Mouse (Mus musculus) forebrain, embryonic 14.5 days (tissue): ENCODE results near the gene Cdk14. TPM values are rescaled to one million over a fixed set of nuclear protein-coding genes. Genes with fewer than 3 reads are reported as not detected.

ENCODE experiments used
- ATAC-seq: fragments of 200-750 bp; cut with Nextera tagmentation; 2 replicates; pipeline ENCODE4 v1.8.0; 2017; ENCODE audit warnings: mild to moderate bottlenecking, moderate library complexity
- DNase-seq: peaks from one replicate; pipeline ENCODE4 v3.0.0-alpha.2; 2015; ENCODE audit warnings: low spot score
- H3K27ac ChIP-seq: fragments of 300-500 bp; sonication (generic); 2 replicates; pipeline ENCODE4 v1.5.1; 2014; ENCODE audit warnings: low read depth, mild to moderate bottlenecking, control low read depth, low read length, moderate library complexity
- H3K27me3 ChIP-seq: fragments of 300-500 bp; sonication (generic); replicated peaks from 2 replicates; pipeline ENCODE4 v1.6.1; 2014; ENCODE audit warnings: low read length, control low read depth, mixed read lengths; ENCODE audit not compliant: control insufficient read depth, insufficient read depth
- H3K36me3 ChIP-seq: fragments of 300-500 bp; sonication (generic); 2 replicates; pipeline ENCODE4 v1.6.1; 2014; ENCODE audit warnings: low read length, control low read depth; ENCODE audit not compliant: control insufficient read depth, insufficient read depth
- H3K4me1 ChIP-seq: fragments of 300-500 bp; sonication (generic); 2 replicates; pipeline ENCODE4 v1.6.1; 2014; ENCODE audit warnings: antibody characterized with exemption, low read length, control low read depth; ENCODE audit not compliant: control insufficient read depth, insufficient read depth
- H3K4me2 ChIP-seq: fragments of 300-500 bp; sonication (generic); 2 replicates; pipeline ENCODE4 v1.6.1; 2014; ENCODE audit warnings: mild to moderate bottlenecking, control low read depth, low read length
- H3K4me3 ChIP-seq: fragments of 300-500 bp; sonication (generic); 2 replicates; pipeline ENCODE4 v1.5.1; 2014; ENCODE audit warnings: low read depth, low read length, control low read depth
- H3K9ac ChIP-seq: fragments of 300-500 bp; sonication (generic); 2 replicates; pipeline ENCODE4 v1.6.1; 2014; ENCODE audit warnings: mild to moderate bottlenecking, low read length, control low read depth, moderate library complexity
- H3K9me3 ChIP-seq: fragments of 300-500 bp; sonication (generic); replicated peaks from 2 replicates; pipeline ENCODE4 v1.6.1; 2016; ENCODE audit warnings: low read length, control low read depth, mixed read lengths; ENCODE audit not compliant: control insufficient read depth
- WGBS: fragments of 180-500 bp; shearing (Covaris S2); extraction: QIAGEN DNeasy Blood & Tissue Kit; methylation state at CpG from one replicate; pipeline ENCODE4 v1.1.7; 2014; 5-methylcytosine and 5-hydroxymethylcytosine counted together
- polyA plus RNA-seq: library from polyadenylated mRNA; unstranded; fragments of >200 nt; fragmentation: Nextera tagmentation; extraction: Ambion mirVana; gene quantifications from 2 replicates; pipeline ENCODE4 v1.2.1, GENCODE M21; 2014

Cdk14 gene
- polyA plus RNA-seq, 1 experiment from 2014 or later, result 26.6 TPM

DNA sequence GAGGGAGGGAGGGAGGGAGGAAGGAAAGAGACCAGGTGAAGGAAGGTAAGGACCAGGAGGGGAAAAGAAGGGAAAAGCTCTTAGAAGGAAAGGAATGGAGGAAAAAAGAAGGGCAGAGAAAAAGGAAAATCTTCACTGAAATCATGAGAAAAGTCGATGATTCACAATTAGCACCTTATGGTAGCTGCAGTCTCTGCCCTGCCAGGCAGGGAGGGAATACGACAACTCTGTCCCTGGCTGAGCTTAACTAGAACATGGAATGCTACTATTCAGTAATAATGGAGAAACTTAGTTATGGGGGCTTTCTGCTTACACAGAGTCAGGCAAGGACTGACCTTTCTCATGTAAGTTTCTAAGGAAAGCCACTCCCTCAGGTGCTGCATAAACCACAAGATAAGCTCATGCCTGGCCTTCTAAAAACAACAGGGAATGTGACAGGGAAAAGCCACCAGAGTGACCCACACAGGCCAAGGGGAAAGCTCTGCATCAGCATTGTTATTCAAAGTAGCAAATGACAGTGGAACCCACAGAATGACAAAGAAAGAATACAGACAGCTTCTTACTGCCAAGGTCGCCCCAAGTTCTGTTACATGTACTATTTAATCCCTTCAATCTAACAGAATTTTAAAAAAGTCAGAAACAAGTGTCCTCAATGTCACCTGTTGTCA, 323.7 kb downstream of the Cdk14 start:
- H3K4me3 ChIP-seq, result no peak overlapping the region
- H3K9me3 ChIP-seq, result no peaks in the 10 kb centered on the region
- no peak overlapping the region for H3K27ac ChIP-seq
- no peak for DNase-seq
- WGBS, result 52% methylated on average over 3 of the region's 3 CpGs
- 0 out of 2 replicates have a peak, but pooled peaks cover 3% of the 10 kb centered on the region for H3K4me1 ChIP-seq
- H3K4me2 ChIP-seq, result no peak overlapping the region
- no peak overlapping the region for H3K9ac ChIP-seq
- no peaks in the 10 kb centered on the region for H3K27me3 ChIP-seq
- no peaks in the 10 kb centered on the region for H3K36me3 ChIP-seq
- ATAC-seq, result no peak

DNA sequence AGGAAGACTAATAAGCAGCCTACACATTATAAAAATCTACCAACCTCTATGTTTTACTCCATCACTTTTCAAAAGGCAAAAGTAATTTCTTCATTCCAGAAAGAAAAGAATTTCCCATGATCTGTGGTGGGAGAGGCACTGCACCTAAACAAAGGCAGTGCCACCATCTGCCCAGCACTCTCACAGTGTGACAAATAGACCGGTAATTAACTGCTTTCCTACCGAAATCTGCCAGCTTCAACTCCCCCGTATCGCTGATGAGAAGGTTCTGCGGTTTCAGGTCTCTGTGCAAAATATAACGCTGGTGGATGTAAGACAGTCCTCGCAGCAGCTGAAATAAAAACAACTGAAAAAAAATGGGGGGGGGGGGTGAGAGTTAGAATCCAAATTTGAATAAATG, 327.4 kb downstream of the Cdk14 start:
- H3K27ac ChIP-seq, result 0 out of 2 replicates have a peak overlapping the region, but pooled peaks have one; percentile 6
- H3K9me3 ChIP-seq, result no peaks in the 10 kb centered on the region
- H3K4me2 ChIP-seq, result no peak overlapping the region
- 45% methylated on average over 7 of the region's 7 CpGs for WGBS
- DNase-seq (peak; percentile 73), ATAC-seq (peak; percentile 87)
- 0 out of 2 replicates have a peak, but pooled peaks cover 3% of the 10 kb centered on the region for H3K4me1 ChIP-seq
- no peak overlapping the region for H3K9ac ChIP-seq
- H3K4me3 ChIP-seq, result no peak overlapping the region
- H3K36me3 ChIP-seq, result no peaks in the 10 kb centered on the region
- H3K27me3 ChIP-seq, result no peaks in the 10 kb centered on the region

DNA sequence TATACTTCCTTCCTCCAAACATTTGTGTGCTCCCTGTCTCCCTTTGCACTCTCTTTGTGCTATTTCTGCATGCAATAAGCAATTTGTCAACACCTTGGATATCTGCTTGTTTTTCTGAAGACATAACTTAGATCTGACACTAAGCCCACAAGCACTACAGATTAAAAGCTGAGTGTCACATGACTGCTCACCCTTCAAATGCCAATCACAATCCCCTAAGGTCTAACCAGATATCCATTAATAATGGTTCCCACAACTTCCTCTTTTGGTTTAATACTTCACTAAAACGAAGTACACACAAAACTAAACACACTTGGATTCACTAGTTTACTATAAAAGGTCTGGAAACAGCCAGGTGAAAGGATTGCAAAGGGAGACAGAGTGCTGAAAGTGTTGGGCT, 348.6 kb downstream of the Cdk14 start:
- ATAC-seq (no peak), DNase-seq (no peak)
- WGBS, result 66% methylated on average over 1 of the region's 1 CpGs
- Histone ChIP-seq H3K9ac (no peak overlapping the region), H3K4me1 (no peaks in the 10 kb centered on the region), H3K27me3 (no peaks in the 10 kb centered on the region), H3K9me3 (no peaks in the 10 kb centered on the region), H3K27ac (no peak overlapping the region), H3K36me3 (no peaks in the 10 kb centered on the region), H3K4me2 (no peak overlapping the region), H3K4me3 (no peak overlapping the region)

DNA sequence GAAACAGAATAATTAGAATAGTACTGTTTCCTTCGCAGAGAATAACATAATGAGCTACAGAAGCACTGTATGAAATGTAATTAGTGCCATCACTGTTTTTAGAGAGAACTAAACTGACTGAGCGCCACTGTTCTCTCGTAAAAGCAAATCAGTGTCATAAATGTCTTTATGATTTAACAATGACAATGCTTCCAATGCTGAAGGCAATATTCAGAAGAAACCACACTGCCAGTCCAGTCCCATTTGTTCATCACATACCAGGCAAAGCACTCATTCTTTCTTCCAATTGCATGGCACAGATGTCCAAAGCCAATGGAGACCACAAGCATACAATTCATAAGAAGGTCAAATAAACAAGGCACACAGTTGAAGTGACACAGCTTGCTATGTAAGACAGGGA, 355.4 kb downstream of the Cdk14 start:
- H3K9ac ChIP-seq, result no peak overlapping the region
- no peak for ATAC-seq
- no peak overlapping the region for H3K4me3 ChIP-seq
- no peaks in the 10 kb centered on the region for H3K36me3 ChIP-seq
- H3K4me1 ChIP-seq, result no peaks in the 10 kb centered on the region
- H3K27ac ChIP-seq, result no peak overlapping the region
- H3K27me3 ChIP-seq, result no peaks in the 10 kb centered on the region
- 81% methylated on average over 3 of the region's 3 CpGs for WGBS
- no peak overlapping the region for H3K4me2 ChIP-seq
- H3K9me3 ChIP-seq, result no peaks in the 10 kb centered on the region
- no peak for DNase-seq

DNA sequence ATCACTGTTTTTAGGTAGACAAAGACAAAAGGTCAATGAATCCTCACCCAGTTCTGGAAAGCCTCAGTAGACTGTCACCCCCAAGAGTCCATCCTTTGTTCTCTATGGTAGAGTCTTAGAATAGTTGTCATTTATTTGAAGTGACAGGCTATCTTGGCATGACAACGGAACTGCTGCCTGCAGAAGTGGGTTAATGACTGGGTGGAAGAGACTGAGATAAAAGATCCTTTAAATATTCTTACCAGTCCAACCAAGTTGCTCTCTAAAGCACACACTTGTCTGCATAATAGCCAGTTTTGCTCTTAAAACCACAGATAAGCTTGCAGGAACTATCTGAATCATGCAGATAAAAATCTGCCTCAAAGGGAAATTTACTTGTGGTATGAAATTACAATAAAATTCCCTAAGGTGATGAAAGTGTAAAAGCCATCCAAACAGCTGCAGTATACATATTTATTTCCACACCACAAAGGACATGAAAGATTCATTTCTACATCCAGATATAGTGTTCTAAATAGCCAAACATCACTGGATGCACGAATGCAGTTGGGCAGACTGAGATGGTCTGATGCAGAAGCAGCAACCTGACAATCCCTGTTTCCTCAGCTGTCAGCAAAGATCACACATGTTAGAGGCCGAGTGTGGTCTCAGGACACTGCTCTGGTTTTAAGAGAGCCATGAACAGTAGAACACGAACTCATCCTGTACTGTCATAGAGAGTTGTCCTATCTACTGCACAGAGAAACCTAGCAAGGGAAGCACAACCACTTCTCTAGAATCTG, 363.8 kb downstream of the Cdk14 start:
- H3K4me3 ChIP-seq, result no peak overlapping the region
- ATAC-seq (peak; percentile 44; the same call in 1 of the 2 replicates), DNase-seq (peak; percentile 42)
- peak overlapping the region; percentile 29; the same call in 1 of the 2 replicates for H3K27ac ChIP-seq
- H3K9me3 ChIP-seq, result no peaks in the 10 kb centered on the region
- H3K4me1 ChIP-seq, result peaks cover 10% of the 10 kb centered on the region
- no peaks in the 10 kb centered on the region for H3K27me3 ChIP-seq
- no peaks in the 10 kb centered on the region for H3K36me3 ChIP-seq
- H3K9ac ChIP-seq, result no peak overlapping the region
- H3K4me2 ChIP-seq, result no peak overlapping the region
- 60% methylated on average over 4 of the region's 4 CpGs for WGBS

DNA sequence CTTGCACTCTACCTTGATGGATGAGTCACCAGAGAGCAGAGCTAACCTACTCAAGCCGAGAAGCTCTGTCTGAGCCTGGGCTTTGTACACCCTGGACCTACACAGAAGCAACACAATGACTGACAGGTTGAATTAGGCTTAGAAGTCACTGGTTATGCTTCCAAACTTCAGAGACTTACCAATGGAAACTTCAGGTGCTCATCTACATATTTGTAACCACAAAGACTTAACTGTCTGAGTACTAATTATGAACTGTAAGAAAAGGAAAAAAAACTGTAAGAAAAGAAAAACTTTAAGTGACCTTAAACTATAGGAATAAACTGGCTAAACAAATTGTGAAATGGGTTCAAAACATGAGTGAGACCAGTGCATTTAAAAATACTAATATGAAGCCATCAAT, 364.6 kb downstream of the Cdk14 start:
- ATAC-seq, result no peak
- no peak overlapping the region for H3K9ac ChIP-seq

DNA sequence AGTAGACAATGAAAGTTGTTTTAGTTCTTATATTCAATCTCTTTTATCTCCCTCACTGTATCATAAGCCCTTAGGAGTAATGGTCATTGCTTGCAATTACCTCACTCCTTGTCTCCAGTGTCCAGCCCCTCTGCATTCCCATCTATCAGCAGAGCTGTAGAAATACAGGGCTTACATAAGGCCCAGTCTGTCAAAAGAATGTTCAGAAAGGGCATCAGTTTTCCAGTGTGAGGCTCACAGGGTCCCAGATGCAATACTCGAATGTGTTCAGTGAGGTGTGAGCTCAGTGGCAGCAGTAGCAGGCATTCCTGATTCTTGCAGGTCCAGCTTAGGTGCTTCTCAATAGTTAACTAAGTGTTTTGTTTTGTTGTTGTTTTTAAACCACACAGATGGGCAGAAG, 365.8 kb downstream of the Cdk14 start:
- no peaks in the 10 kb centered on the region for H3K27me3 ChIP-seq
- no peak overlapping the region for H3K4me3 ChIP-seq
- no peak for DNase-seq
- no peak overlapping the region for H3K27ac ChIP-seq
- WGBS, result 9% methylated on average over 1 of the region's 1 CpGs
- H3K9me3 ChIP-seq, result no peaks in the 10 kb centered on the region
- H3K4me1 ChIP-seq, result peaks cover 10% of the 10 kb centered on the region
- H3K4me2 ChIP-seq, result no peak overlapping the region
- no peak for ATAC-seq
- no peak overlapping the region for H3K9ac ChIP-seq
- no peaks in the 10 kb centered on the region for H3K36me3 ChIP-seq

More for the DNA sequence above, 364.6 kb downstream of the Cdk14 start:
- 53% methylated on average over 1 of the region's 1 CpGs for WGBS
- no peak for DNase-seq
- no peaks in the 10 kb centered on the region for H3K27me3 ChIP-seq
- H3K4me3 ChIP-seq, result no peak overlapping the region
- no peak overlapping the region for H3K4me2 ChIP-seq
- H3K4me1 ChIP-seq, result peaks cover 10% of the 10 kb centered on the region
- no peaks in the 10 kb centered on the region for H3K9me3 ChIP-seq
- H3K36me3 ChIP-seq, result no peaks in the 10 kb centered on the region
- H3K27ac ChIP-seq, result 0 out of 2 replicates have a peak overlapping the region, but pooled peaks have one; percentile 27

DNA sequence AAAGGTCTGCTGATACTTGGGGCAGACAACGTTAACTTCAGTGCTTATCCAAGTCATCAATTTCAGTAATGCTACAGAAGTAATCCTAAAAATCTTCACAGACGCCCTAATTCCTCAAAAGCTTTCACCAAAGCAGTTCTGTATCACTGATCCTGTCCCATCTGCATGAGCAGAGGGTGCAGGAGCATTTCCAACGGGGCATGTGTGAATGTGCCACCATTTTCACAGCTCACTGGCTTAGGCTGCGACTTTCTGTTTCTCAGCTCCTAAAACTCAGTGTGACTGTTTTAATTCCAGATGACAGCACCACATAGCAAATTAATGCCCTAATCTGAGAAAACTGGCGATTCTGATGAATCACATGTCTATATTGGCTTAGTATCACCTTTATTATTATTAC, 375.8 kb downstream of the Cdk14 start:
- peaks cover 7% of the 10 kb centered on the region for H3K4me1 ChIP-seq
- ATAC-seq, result no peak

DNA sequence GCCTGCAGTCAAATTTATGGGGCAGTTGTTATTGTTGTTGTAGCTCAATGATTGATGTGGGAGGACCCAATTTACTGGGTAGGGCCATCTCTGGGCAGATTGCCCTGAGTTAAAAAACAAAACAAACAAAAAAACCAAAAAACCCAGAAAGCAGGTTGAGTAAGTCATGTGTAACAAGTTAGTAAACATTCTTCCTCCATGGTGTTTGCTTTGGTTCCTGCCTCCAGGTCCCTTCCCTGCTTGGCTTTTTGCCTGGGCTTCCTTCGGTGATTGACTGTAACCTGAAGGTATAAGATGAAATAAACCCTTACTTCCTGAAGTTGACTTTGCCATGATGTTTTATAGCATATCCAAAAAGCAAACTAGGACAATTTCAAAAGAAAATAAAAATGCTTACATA, 377.4 kb downstream of the Cdk14 start:
- Histone ChIP-seq H3K9me3 (no peaks in the 10 kb centered on the region), H3K4me2 (no peak overlapping the region), H3K27ac (no peak overlapping the region), H3K4me3 (no peak overlapping the region), H3K27me3 (no peaks in the 10 kb centered on the region), H3K4me1 (peaks cover 7% of the 10 kb centered on the region), H3K9ac (no peak overlapping the region), H3K36me3 (no peaks in the 10 kb centered on the region)
- DNase-seq (no peak), ATAC-seq (no peak)
- WGBS, result 81% methylated on average over 1 of the region's 1 CpGs

More for the DNA sequence above, 375.8 kb downstream of the Cdk14 start:
- Histone ChIP-seq H3K27me3 (no peaks in the 10 kb centered on the region), H3K27ac (no peak overlapping the region), H3K4me2 (no peak overlapping the region), H3K9me3 (no peaks in the 10 kb centered on the region), H3K36me3 (no peaks in the 10 kb centered on the region), H3K4me3 (no peak overlapping the region), H3K9ac (no peak overlapping the region)
- WGBS, result 76% methylated on average over 5 of the region's 5 CpGs
- no peak for DNase-seq
